Comparison of ENCODE assay signal across 1 mouse cellular context in the genomic region with DNA sequence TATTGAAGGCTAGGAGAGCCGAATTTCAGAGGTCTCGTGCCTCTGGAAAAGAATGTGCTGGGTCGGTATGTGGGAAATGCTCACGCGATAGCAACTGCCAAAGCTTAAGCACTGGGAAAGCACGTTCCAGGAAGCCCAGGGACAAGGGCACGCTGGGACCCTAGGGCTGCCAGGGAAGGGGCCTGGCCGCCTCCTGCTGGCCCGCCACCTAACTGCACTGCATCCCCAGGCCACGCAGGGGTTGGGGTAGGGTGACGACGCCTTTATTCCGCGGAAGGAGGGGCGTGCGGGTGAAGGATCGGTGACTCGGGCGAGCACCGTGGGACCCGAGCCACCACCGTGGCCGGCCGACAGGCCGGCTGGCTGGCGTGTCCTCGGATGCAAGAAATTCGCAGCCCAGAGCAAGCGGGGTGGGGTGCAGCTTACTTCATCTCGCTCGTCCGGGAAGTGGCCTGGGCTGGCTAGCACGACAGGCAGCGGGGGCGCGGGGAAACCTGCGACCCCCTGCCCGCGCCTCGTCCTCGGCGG.
A peak's percentile ranks its signal among the peaks of the same experiment; 100 is the strongest.
TF ChIP-seq lines count a peak whose summit lies in the region.

No protein-coding gene starts in this region.

TF ChIP-seq in CH12.LX, 34 proteins besides CTCF, POLR2A, EP300 and RAD21 (continued from another document):
- TF ChIP-seq ZNF384 (IDR thresholded peaks at IDR 0.05; ENCODE audit: low read depth, low read length) (no peak), TCF12 (IDR thresholded peaks at IDR 0.05; ENCODE audit: low read depth, low read length) (peak; percentile 32; the same call in 1 of the 2 replicates), MXI1 (IDR thresholded peaks at IDR 0.05; ENCODE audit: low read depth, low read length) (no peak; the same call in none of the 2 replicates)
